Mouse (Mus musculus): ENCODE results near the gene Pigk. TPM values are rescaled to one million over a fixed set of nuclear protein-coding genes. Genes with fewer than 3 reads are reported as not detected.
A peak's percentile ranks its signal among the peaks of the same experiment; 100 is the strongest.

Pigk gene
- polyA plus RNA-seq, 1 experiment from 2014 or later: 36.3 TPM

- DNase-seq (ENCODE audit: low spot score): peak; percentile 35
- ATAC-seq (replicated peaks; ENCODE audit: low FRiP score): no peak
These were observed 160.8 kb downstream of the Pigk start for GRCm38 (mm10) chr3:152874431-152875355.

DNA sequence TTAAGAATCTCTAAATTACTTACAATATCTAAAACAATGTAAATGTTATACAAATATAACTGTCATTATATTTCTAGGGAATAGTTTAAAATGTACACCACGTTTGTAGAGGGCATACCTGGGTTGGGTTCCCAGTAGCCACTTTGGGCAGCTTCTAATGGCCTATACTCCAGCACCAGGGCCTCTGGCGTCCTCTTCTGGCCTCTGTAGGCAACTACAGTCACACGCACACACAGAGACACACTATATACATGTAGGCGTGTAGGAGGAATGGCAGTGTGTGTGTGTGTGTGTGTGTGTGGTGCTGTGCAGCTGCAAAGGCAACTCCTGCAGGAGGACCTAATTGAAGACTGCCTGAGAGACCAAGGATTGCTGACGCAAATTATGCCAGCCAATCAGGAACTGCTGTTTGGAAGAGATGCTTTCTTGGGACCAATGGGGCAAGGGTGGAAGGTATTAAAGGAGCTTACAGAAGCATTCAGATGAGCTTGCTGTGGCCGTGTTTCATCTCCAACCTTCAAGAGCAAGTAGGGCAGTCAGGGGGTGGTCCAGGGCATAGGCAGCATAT is 161.9 kb downstream of the Pigk start:
- WGBS: 83% methylated on average over 6 of the region's 6 CpGs
- no peaks in the 10 kb centered on the region for H3K27me3 ChIP-seq (ENCODE audit: control insufficient read depth, insufficient read depth, low read length)
- H3K4me2 ChIP-seq (ENCODE audit: low read depth, low read length, severe bottlenecking): no peak overlapping the region
- H3K9me3 ChIP-seq (ENCODE audit: control insufficient read depth, low read length): no peaks in the 10 kb centered on the region
- H3K4me1 ChIP-seq (replicated peaks; ENCODE audit: control insufficient read depth, insufficient read depth, low read length): no peaks in the 10 kb centered on the region
- no peak overlapping the region for H3K27ac ChIP-seq (ENCODE audit: low read depth, low read length)
- H3K4me3 ChIP-seq (ENCODE audit: low read depth, low read length): no peak overlapping the region
- no peak overlapping the region for H3K9ac ChIP-seq (ENCODE audit: low read length)
- ATAC-seq (replicated peaks; ENCODE audit: low FRiP score) (no peak), DNase-seq (ENCODE audit: low spot score) (peak; percentile 39)
- no peaks in the 10 kb centered on the region for H3K36me3 ChIP-seq (ENCODE audit: control insufficient read depth, insufficient read depth, low read length)

More at GRCm38 (mm10) chr3:152874431-152875355, 160.8 kb downstream of the Pigk start:
- Histone ChIP-seq H3K27me3 (ENCODE audit: control insufficient read depth, insufficient read depth, low read length) (no peaks in the 10 kb centered on the region), H3K36me3 (ENCODE audit: control insufficient read depth, insufficient read depth, low read length) (no peaks in the 10 kb centered on the region), H3K4me2 (ENCODE audit: low read depth, low read length, severe bottlenecking) (no peak overlapping the region), H3K4me3 (ENCODE audit: low read depth, low read length) (no peak overlapping the region), H3K4me1 (replicated peaks; ENCODE audit: control insufficient read depth, insufficient read depth, low read length) (no peaks in the 10 kb centered on the region), H3K27ac (ENCODE audit: low read depth, low read length) (no peak overlapping the region), H3K9ac (ENCODE audit: low read length) (no peak overlapping the region), H3K9me3 (ENCODE audit: control insufficient read depth, low read length) (no peaks in the 10 kb centered on the region)
- 86% methylated on average over 17 of the region's 17 CpGs for WGBS

- no peaks in the 10 kb centered on the region for H3K27me3 ChIP-seq (ENCODE audit: control insufficient read depth, insufficient read depth, low read length)
- ATAC-seq (replicated peaks; ENCODE audit: low FRiP score) (no peak), DNase-seq (ENCODE audit: low spot score) (no peak)
- no peaks in the 10 kb centered on the region for H3K36me3 ChIP-seq (ENCODE audit: control insufficient read depth, insufficient read depth, low read length)
- H3K4me1 ChIP-seq (replicated peaks; ENCODE audit: control insufficient read depth, insufficient read depth, low read length): no peaks in the 10 kb centered on the region
- no peak overlapping the region for H3K27ac ChIP-seq (ENCODE audit: low read depth, low read length)
- WGBS: 66% methylated on average over 15 of the region's 15 CpGs
- no peaks in the 10 kb centered on the region for H3K9me3 ChIP-seq (ENCODE audit: control insufficient read depth, low read length)
- no peak overlapping the region for H3K4me2 ChIP-seq (ENCODE audit: low read depth, low read length, severe bottlenecking)
- no peak overlapping the region for H3K4me3 ChIP-seq (ENCODE audit: low read depth, low read length)
- H3K9ac ChIP-seq (ENCODE audit: low read length): no peak overlapping the region
These were observed 166.4 kb downstream of the Pigk start for GRCm38 (mm10) chr3:152880121-152880835.

- Histone ChIP-seq H3K27me3 (ENCODE audit: control insufficient read depth, insufficient read depth, low read length) (no peaks in the 10 kb centered on the region), H3K4me1 (replicated peaks; ENCODE audit: control insufficient read depth, insufficient read depth, low read length) (no peaks in the 10 kb centered on the region), H3K27ac (ENCODE audit: low read depth, low read length) (no peak overlapping the region), H3K36me3 (ENCODE audit: control insufficient read depth, insufficient read depth, low read length) (no peaks in the 10 kb centered on the region), H3K9me3 (ENCODE audit: control insufficient read depth, low read length) (no peaks in the 10 kb centered on the region), H3K4me2 (ENCODE audit: low read depth, low read length, severe bottlenecking) (no peak overlapping the region), H3K4me3 (ENCODE audit: low read depth, low read length) (no peak overlapping the region), H3K9ac (ENCODE audit: low read length) (no peak overlapping the region)
- WGBS: 89% methylated on average over 4 of the region's 4 CpGs
- DNase-seq (ENCODE audit: low spot score) (no peak), ATAC-seq (replicated peaks; ENCODE audit: low FRiP score) (no peak)
These were observed 167.8 kb downstream of the Pigk start for GRCm38 (mm10) chr3:152881706-152882105.

- Histone ChIP-seq H3K9ac (ENCODE audit: low read length) (no peak overlapping the region), H3K4me3 (ENCODE audit: low read depth, low read length) (no peak overlapping the region), H3K9me3 (ENCODE audit: control insufficient read depth, low read length) (no peaks in the 10 kb centered on the region), H3K36me3 (ENCODE audit: control insufficient read depth, insufficient read depth, low read length) (no peaks in the 10 kb centered on the region), H3K4me1 (replicated peaks; ENCODE audit: control insufficient read depth, insufficient read depth, low read length) (no peaks in the 10 kb centered on the region), H3K4me2 (ENCODE audit: low read depth, low read length, severe bottlenecking) (no peak overlapping the region), H3K27me3 (ENCODE audit: control insufficient read depth, insufficient read depth, low read length) (no peaks in the 10 kb centered on the region), H3K27ac (ENCODE audit: low read depth, low read length) (no peak overlapping the region)
- DNase-seq (ENCODE audit: low spot score): no peak
- no peak for ATAC-seq (replicated peaks; ENCODE audit: low FRiP score)
- whole genome bisulfite sequencing: 71% methylated on average over 3 of the region's 3 CpGs
These were observed 169.7 kb downstream of the Pigk start for GRCm38 (mm10) chr3:152883556-152883955.

DNA sequence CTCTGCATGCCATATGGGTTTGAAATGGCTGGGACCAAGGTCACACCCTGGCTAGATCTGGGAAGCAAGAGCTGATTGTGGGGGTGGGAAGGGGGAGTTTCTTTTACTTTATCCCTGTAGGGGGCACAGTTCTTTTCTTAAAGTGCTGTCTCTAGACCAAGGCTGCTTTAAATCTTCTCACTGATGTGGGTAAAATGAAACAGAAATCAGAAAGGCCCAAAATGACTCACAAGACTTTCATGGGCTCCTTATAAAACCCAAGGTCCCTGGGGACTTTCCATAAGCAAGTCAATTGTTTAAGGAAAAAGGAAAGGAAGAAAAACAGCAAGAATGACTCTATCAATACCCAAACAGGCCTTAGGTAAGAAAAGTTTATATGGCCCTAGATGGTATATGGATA is 172.8 kb downstream of the Pigk start:
- H3K36me3 ChIP-seq (ENCODE audit: control insufficient read depth, insufficient read depth, low read length): no peaks in the 10 kb centered on the region
- H3K9me3 ChIP-seq (ENCODE audit: control insufficient read depth, low read length): no peaks in the 10 kb centered on the region
- no peak overlapping the region for H3K4me3 ChIP-seq (ENCODE audit: low read depth, low read length)
- H3K4me1 ChIP-seq (replicated peaks; ENCODE audit: control insufficient read depth, insufficient read depth, low read length): no peaks in the 10 kb centered on the region
- ATAC-seq (replicated peaks; ENCODE audit: low FRiP score): no peak
- H3K9ac ChIP-seq (ENCODE audit: low read length): no peak overlapping the region
- DNase-seq (ENCODE audit: low spot score): no peak
- no peaks in the 10 kb centered on the region for H3K27me3 ChIP-seq (ENCODE audit: control insufficient read depth, insufficient read depth, low read length)
- no peak overlapping the region for H3K4me2 ChIP-seq (ENCODE audit: low read depth, low read length, severe bottlenecking)
- H3K27ac ChIP-seq (ENCODE audit: low read depth, low read length): no peak overlapping the region

DNA sequence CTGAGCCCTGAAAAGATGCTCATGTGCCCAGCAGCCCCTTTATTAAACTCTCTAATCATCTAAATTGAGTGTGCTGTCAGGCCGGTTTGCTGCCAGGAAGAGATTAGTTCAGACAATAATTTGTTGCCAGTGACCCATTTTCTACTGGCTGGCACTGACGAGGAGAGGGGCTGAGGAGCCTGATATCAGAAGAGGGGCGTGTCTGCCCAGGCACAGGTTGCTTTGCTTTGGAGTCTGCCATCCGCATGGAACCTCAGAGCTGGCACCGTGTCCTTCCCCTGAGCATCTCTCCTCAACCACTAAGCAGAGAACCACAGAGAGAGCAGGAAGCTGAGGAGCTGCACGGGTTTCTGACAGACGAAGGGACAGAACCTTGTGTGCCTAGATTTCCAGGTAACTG is 174.2 kb downstream of the Pigk start:
- Histone ChIP-seq H3K9me3 (ENCODE audit: control insufficient read depth, low read length) (no peaks in the 10 kb centered on the region), H3K4me3 (ENCODE audit: low read depth, low read length) (no peak overlapping the region), H3K9ac (ENCODE audit: low read length) (no peak overlapping the region), H3K27me3 (ENCODE audit: control insufficient read depth, insufficient read depth, low read length) (no peaks in the 10 kb centered on the region), H3K4me1 (replicated peaks; ENCODE audit: control insufficient read depth, insufficient read depth, low read length) (no peaks in the 10 kb centered on the region), H3K4me2 (ENCODE audit: low read depth, low read length, severe bottlenecking) (no peak overlapping the region), H3K36me3 (ENCODE audit: control insufficient read depth, insufficient read depth, low read length) (no peaks in the 10 kb centered on the region), H3K27ac (ENCODE audit: low read depth, low read length) (no peak overlapping the region)
- WGBS: 72% methylated on average over 7 of the region's 7 CpGs
- no peak for DNase-seq (ENCODE audit: low spot score)
- ATAC-seq (replicated peaks; ENCODE audit: low FRiP score): no peak

GRCm38 (mm10) chr3:152894935-152895334 is 181.0 kb downstream of the Pigk start:
- no peak overlapping the region for H3K4me3 ChIP-seq (ENCODE audit: low read depth, low read length)
- H3K4me2 ChIP-seq (ENCODE audit: low read depth, low read length, severe bottlenecking): no peak overlapping the region
- WGBS: 71% methylated on average over 4 of the region's 4 CpGs
- H3K36me3 ChIP-seq (ENCODE audit: control insufficient read depth, insufficient read depth, low read length): no peaks in the 10 kb centered on the region
- H3K4me1 ChIP-seq (replicated peaks; ENCODE audit: control insufficient read depth, insufficient read depth, low read length): no peaks in the 10 kb centered on the region
- H3K9me3 ChIP-seq (ENCODE audit: control insufficient read depth, low read length): no peaks in the 10 kb centered on the region
- no peak overlapping the region for H3K9ac ChIP-seq (ENCODE audit: low read length)
- ATAC-seq (replicated peaks; ENCODE audit: low FRiP score) (no peak), DNase-seq (ENCODE audit: low spot score) (no peak)
- H3K27me3 ChIP-seq (ENCODE audit: control insufficient read depth, insufficient read depth, low read length): no peaks in the 10 kb centered on the region
- no peak overlapping the region for H3K27ac ChIP-seq (ENCODE audit: low read depth, low read length)
